Mouse (Mus musculus) G1E (cell line): ENCODE data around the gene Dbp. TPM values are rescaled to one million over a fixed set of nuclear protein-coding genes. Genes with fewer than 3 reads are reported as not detected.
"Not testable (repeated sequence)": the region's sequence is repeated elsewhere in the genome, so short reads cannot be mapped to it uniquely, and the experiment has no call there.

ENCODE experiments used
- ATAC-seq: 2 replicates; pipeline ENCODE4 v1.8.0; 2016; ENCODE audit warnings: mild to moderate bottlenecking; ENCODE audit not compliant: insufficient number of reproducible peaks, poor library complexity, low FRiP score, severe bottlenecking; ENCODE audit errors: extremely low read depth
- DNase-seq: peaks from one replicate; pipeline ENCODE4 v3.0.0; 2012; ENCODE audit warnings: low spot score
- H3K27me3 ChIP-seq: 2 replicates; pipeline ENCODE4 v1.6.1; 2012; ENCODE audit warnings: mild to moderate bottlenecking, low read length, inconsistent platforms; ENCODE audit not compliant: insufficient read depth
- H3K36me3 ChIP-seq: replicated peaks from 2 replicates; pipeline ENCODE3; 2012; ENCODE audit warnings: mild to moderate bottlenecking, inconsistent platforms
- H3K4me1 ChIP-seq: 2 replicates; pipeline ENCODE4 v1.6.1; 2012; ENCODE audit warnings: low read depth, low read length, inconsistent platforms, mixed read lengths; ENCODE audit not compliant: insufficient read depth
- H3K4me3 ChIP-seq: 2 replicates; pipeline ENCODE4 v1.5.1; 2012; ENCODE audit warnings: low read depth, mild to moderate bottlenecking, inconsistent platforms, low read length, moderate library complexity, mixed read lengths
- H3K9me3 ChIP-seq: replicated peaks from 2 replicates; pipeline ENCODE4 v1.6.1; 2012; ENCODE audit warnings: inconsistent platforms
- CTCF ChIP-seq: IDR thresholded peaks from 2 replicates; pipeline ENCODE4 v1.5.1; 2012; ENCODE audit warnings: low read depth, low read length, inconsistent platforms, mixed read lengths
- GATA1 ChIP-seq: IDR thresholded peaks from 2 replicates; pipeline ENCODE4 v1.6.1; 2012; ENCODE audit warnings: borderline replicate concordance, low read length, inconsistent platforms, mixed read lengths
- GATA2 ChIP-seq: IDR thresholded peaks from 2 replicates; pipeline ENCODE4 v1.6.1; 2012; ENCODE audit warnings: low read depth, low read length, inconsistent platforms, borderline replicate concordance
- POLR2AphosphoS5 ChIP-seq: IDR thresholded peaks from 2 replicates; pipeline ENCODE4 v1.6.1; 2012; ENCODE audit warnings: low read depth, low read length, inconsistent platforms; ENCODE audit not compliant: insufficient replicate concordance
- TAL1 ChIP-seq: conservative IDR thresholded peaks from 2 replicates; pipeline ENCODE4 v1.6.1; 2012; ENCODE audit warnings: low read depth, low read length, inconsistent platforms, mixed read lengths
- polyA plus RNA-seq: library from polyadenylated mRNA; stranded (reverse); fragments of >175 nt; gene quantifications from 2 replicates; pipeline ENCODE4 v1.2.3, GENCODE M21; 2012
- total RNA-seq, 2 experiments: library from RNA; stranded (forward) in 1 of 2; stranded (reverse) in 1 of 2; fragments of 200-1000 nt in 1 of 2; fragments of >200 nt in 1 of 2; fragmentation: Nextera tagmentation in 1 of 2; gene quantifications; 2 replicates each; pipeline ENCODE4 v1.2.3; 2014 to 2017

Dbp gene
- total RNA-seq (2014; fragmentation: Nextera tagmentation) = 22.8 and 30.2 TPM in 2 replicates
- total RNA-seq (2017) = 33.7 and 37.8 TPM in 2 replicates
- 18.0 and 23.0 TPM in 2 replicates for polyA plus RNA-seq

DNA sequence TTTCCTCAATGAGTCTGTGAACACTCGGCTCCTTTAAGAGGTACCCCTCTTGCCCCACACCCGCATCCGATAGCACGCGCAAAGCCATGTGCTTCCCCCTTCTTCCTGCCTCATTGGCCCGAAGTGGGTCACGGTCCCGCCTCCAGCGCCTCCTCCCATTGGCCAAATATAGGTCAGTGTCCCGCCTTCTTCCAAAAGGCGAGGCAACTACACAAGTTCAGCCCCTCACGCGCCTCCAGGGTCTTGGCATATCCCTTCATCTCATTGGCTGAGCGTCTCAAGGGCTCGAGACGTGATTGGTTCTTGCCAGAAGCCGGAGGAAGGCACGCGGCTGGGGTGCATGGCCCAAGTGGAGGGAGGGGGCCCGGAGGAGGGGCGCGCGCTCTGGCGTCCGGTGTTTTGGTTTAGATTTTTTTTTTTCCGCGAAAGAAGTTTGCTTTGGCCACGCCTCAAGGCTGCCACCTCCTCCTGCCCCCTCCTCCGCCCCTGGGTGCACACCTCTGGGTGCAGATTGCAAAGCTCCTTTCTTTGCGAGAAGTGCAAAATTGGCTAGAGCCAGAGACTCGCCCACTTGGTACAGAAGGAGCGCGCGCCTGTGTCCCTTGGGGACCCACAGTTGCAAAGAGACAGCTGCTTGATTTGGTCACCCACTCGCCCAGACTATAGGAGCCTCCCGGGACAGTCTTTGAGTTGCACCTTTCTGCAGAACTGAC lies at the start of gene Dbp:
TSS of gene Dbp (plus strand) at position 359 of the 713 bp plus-strand sequence.
- Histone ChIP-seq H3K9me3 (no peaks in the 10 kb centered on the region), H3K36me3 (peaks cover 19% of the 10 kb centered on the region), H3K4me3 (peak within 1 kb of the TSS; percentile 81), H3K27me3 (peaks cover 28% of the 10 kb centered on the region), H3K4me1 (peaks cover 87% of the 10 kb centered on the region)
- peak; percentile 100 for DNase-seq
- peak; percentile 84 for ATAC-seq
- TF ChIP-seq CTCF (no peak), TAL1 (no peak), POLR2AphosphoS5 (no peak), GATA2 (no peak), GATA1 (no peak)

GRCm38 (mm10) chr7:45660746-45661478 lies 44.0 kb upstream of the Dbp start:
- H3K4me1 ChIP-seq = no peaks in the 10 kb centered on the region
- H3K4me3 ChIP-seq = no peak overlapping the region
- peaks cover 31% of the 10 kb centered on the region for H3K27me3 ChIP-seq
- H3K9me3 ChIP-seq = no peaks in the 10 kb centered on the region
- no peaks in the 10 kb centered on the region for H3K36me3 ChIP-seq
- no peak for TF ChIP-seq CTCF
- TF ChIP-seq POLR2AphosphoS5 = no peak
- TF ChIP-seq TAL1 = no peak
- no peak for TF ChIP-seq GATA1
- TF ChIP-seq GATA2 = no peak
- ATAC-seq (no peak), DNase-seq (no peak)

- ATAC-seq, H3K36me3 ChIP-seq, DNase-seq, H3K4me1 ChIP-seq, H3K9me3 ChIP-seq, H3K4me3 ChIP-seq: not testable (repeated sequence)
- H3K27me3 ChIP-seq = peaks cover 31% of the 10 kb centered on the region
Observed at GRCm38 (mm10) chr7:45661702-45662101, 43.2 kb upstream of the Dbp start.

DNA sequence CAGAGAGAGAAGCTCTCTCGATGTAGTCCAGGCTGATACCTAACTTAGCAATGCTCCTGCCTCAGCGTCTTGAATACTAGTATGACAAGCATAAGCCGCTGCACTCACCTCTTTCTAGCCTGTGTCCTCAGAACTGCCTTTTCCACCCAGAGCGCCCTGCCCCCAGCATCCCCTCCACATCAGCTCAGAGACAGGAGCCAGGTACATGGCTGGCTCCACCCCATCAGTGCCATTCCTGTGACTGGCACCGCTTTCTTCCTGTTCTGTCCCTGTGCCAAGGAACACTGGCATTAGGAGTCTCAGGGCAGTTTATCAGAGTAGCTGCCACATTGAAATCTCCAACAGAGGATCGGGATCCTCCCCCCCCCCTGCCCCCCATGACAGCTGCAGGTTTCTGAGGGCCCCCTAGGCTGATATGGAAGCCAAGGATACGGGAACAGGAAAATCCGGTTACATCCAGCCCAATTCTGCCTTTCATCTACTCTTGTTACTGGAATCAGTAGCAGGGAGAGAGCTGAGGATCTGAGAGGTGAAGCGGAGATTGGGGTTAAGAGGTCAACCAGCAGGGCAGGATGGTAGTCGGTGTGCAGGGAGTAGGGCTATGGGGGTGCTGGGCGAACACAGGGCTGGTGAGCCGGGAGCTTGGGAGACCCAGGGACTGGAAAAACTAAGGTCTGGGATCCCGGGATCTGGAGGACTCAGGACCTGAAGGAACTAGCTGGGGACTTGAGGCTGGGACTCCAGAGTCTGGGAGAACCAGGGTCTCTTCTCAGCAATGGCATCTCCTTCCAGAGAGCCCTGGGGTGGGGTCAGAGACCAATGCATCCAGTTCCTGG lies 39.4 kb upstream of the Dbp start:
- DNase-seq (no peak), ATAC-seq (no peak)
- TF ChIP-seq TAL1 (no peak), POLR2AphosphoS5 (no peak), GATA1 (no peak), GATA2 (no peak), CTCF (no peak)
- no peaks in the 10 kb centered on the region for H3K4me1 ChIP-seq
- H3K27me3 ChIP-seq = peaks cover 34% of the 10 kb centered on the region
- H3K4me3 ChIP-seq = no peak overlapping the region
- H3K9me3 ChIP-seq = 0 out of 2 replicates have a peak, but pooled peaks cover 3% of the 10 kb centered on the region
- H3K36me3 ChIP-seq = no peaks in the 10 kb centered on the region

- DNase-seq = no peak
- Histone ChIP-seq H3K9me3 (0 out of 2 replicates have a peak, but pooled peaks cover 3% of the 10 kb centered on the region), H3K4me1 (no peaks in the 10 kb centered on the region), H3K4me3 (no peak within 1 kb of the TSS), H3K27me3 (peaks cover 34% of the 10 kb centered on the region), H3K36me3 (no peaks in the 10 kb centered on the region)
- no peak for TF ChIP-seq GATA2
- no peak for TF ChIP-seq GATA1
- no peak for TF ChIP-seq POLR2AphosphoS5
- no peak for TF ChIP-seq TAL1
- no peak for TF ChIP-seq CTCF
- no peak for ATAC-seq
Observed at GRCm38 (mm10) chr7:45666161-45666560, 38.7 kb upstream of the Dbp start, which contains the start of gene Fut2. TSS of gene Fut2 (minus strand) at chr7:45666394.

DNA sequence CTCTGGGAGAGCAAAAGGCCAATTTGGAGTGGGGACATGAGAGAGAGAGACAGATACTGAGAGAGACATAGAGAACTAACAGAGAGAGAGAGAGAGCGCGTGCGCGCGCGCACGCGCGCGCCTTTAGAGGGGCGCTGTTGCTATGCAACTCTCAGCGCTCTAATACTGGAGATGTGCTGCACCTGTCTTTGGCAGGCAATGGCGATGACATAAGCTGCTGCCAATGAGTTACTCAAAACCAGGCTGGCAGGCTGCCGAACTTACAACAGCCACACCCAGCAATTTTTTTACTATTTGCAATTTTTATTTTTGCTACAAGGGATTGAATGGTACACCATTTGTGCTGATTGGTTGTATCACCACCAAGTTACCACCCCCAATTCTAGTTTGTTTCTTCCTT lies 37.1 kb upstream of the Dbp start:
- ATAC-seq (no peak), DNase-seq (no peak)
- TF ChIP-seq POLR2AphosphoS5 (no peak), GATA1 (no peak), GATA2 (no peak), CTCF (no peak), TAL1 (no peak)
- Histone ChIP-seq H3K4me1 (no peaks in the 10 kb centered on the region), H3K27me3 (peaks cover 43% of the 10 kb centered on the region), H3K9me3 (0 out of 2 replicates have a peak, but pooled peaks cover 3% of the 10 kb centered on the region), H3K4me3 (no peak overlapping the region), H3K36me3 (no peaks in the 10 kb centered on the region)
